19 mouse cellular contexts compared by ENCODE assay signal in genomic region chr19:34382551-34382950, GRCm38 (mm10).
DNase-seq lines count a peak whose midpoint lies in the region; TF ChIP-seq lines count a peak whose summit lies in the region.
"Had no signal": no experiment of that assay in that cellular context is flagged by ENCODE, and none has a peak within 500 bp of the region (broad histone marks: within the 10 kb centered on the region; RNA-seq: fewer than 3 reads in every experiment).

No protein-coding gene starts in this region.

- H3K27ac ChIP-seq in gastrocnemius, adult 2 months: no peak overlapping the region
- H3K27ac ChIP-seq in embryonic facial prominence, embryonic 10.5 days (replicated peaks): no peak overlapping the region
- H3K27ac ChIP-seq: heart, embryonic 10.5 days; midbrain, embryonic 10.5 days; neural tube, embryonic 13.5 days; stomach, embryonic 15.5 days had no signal

- no peaks in the 10 kb centered on the region for H3K27me3 ChIP-seq in embryonic facial prominence, embryonic 10.5 days (replicated peaks; ENCODE audit: low read depth, poor library complexity, severe bottlenecking)
- H3K27me3 ChIP-seq: CH12.LX; neural tube, embryonic 13.5 days; stomach, embryonic 15.5 days had no signal

- no peaks in the 10 kb centered on the region for H3K4me1 ChIP-seq in embryonic facial prominence, embryonic 10.5 days
- H3K4me1 ChIP-seq: heart, embryonic 10.5 days; midbrain, embryonic 10.5 days; neural tube, embryonic 13.5 days; stomach, embryonic 15.5 days had no signal

- no peaks in the 10 kb centered on the region for H3K9me3 ChIP-seq in embryonic facial prominence, embryonic 10.5 days
- H3K9me3 ChIP-seq: heart, embryonic 10.5 days; midbrain, embryonic 10.5 days; neural tube, embryonic 13.5 days; stomach, embryonic 15.5 days had no signal

- H3K4me3 ChIP-seq in gastrocnemius, adult 2 months: no peak overlapping the region
- no peak overlapping the region for H3K4me3 ChIP-seq in embryonic facial prominence, embryonic 10.5 days
- H3K4me3 ChIP-seq: heart, embryonic 10.5 days; midbrain, embryonic 10.5 days; neural tube, embryonic 13.5 days; stomach, embryonic 15.5 days had no signal

- no peaks in the 10 kb centered on the region for H3K36me3 ChIP-seq in embryonic facial prominence, embryonic 10.5 days (replicated peaks)
- H3K36me3 ChIP-seq: heart, embryonic 10.5 days; midbrain, embryonic 10.5 days; neural tube, embryonic 13.5 days; stomach, embryonic 15.5 days had no signal

- peak; percentile 12 for DNase-seq in gastrocnemius, postnatal 25 days
- no peak for DNase-seq in gastrocnemius, adult 2 months
- peak; percentile 20 for DNase-seq in urinary bladder, postnatal 14 days (ENCODE audit: low spot score)
- DNase-seq in urinary bladder, postnatal 4 days (ENCODE audit: low spot score in 2 of 2): no peak
- DNase-seq in lung, postnatal 14 days: peak; percentile 31
- no peak for DNase-seq in embryonic facial prominence, embryonic 10.5 days (ENCODE audit: low spot score)
- no peak for DNase-seq in urinary bladder, postnatal 10 days (ENCODE audit: low spot score)
- DNase-seq in cerebellum, postnatal 36 days: no peak
- DNase-seq: adrenal gland, postnatal 14 days; cerebellum, adult 2 months; kidney, postnatal 4 days; layer of hippocampus, postnatal 36 days; liver; liver, postnatal 0 days had no signal

- intact Hi-C loops in gastrocnemius, adult 2 months (cut with DNase I): no loop called here

- no peak for TF ChIP-seq CTCF in gastrocnemius, adult 2 months (IDR thresholded peaks at IDR 0.05)

Comparison
In these comparisons a context has a peak if more than half of its experiments do, and no peak if none do; other contexts are left out.
1. DNase-seq: peak in gastrocnemius, postnatal 25 days (single experiment), urinary bladder, postnatal 14 days (single experiment) and lung, postnatal 14 days (single experiment); none in gastrocnemius, adult 2 months (single experiment), urinary bladder, postnatal 4 days (0 of 2), embryonic facial prominence, embryonic 10.5 days (single experiment), urinary bladder, postnatal 10 days (single experiment) and cerebellum, postnatal 36 days (0 of 2).